Mouse (Mus musculus): ENCODE data around the gene Uba7. TPM values are rescaled to one million over a fixed set of nuclear protein-coding genes. Genes with fewer than 3 reads are reported as not detected.
A peak's percentile ranks its signal among the peaks of the same experiment; 100 is the strongest.

Gene Uba7
- polyA plus RNA-seq, 1 experiment from 2014 or later: 32.4 TPM

DNA sequence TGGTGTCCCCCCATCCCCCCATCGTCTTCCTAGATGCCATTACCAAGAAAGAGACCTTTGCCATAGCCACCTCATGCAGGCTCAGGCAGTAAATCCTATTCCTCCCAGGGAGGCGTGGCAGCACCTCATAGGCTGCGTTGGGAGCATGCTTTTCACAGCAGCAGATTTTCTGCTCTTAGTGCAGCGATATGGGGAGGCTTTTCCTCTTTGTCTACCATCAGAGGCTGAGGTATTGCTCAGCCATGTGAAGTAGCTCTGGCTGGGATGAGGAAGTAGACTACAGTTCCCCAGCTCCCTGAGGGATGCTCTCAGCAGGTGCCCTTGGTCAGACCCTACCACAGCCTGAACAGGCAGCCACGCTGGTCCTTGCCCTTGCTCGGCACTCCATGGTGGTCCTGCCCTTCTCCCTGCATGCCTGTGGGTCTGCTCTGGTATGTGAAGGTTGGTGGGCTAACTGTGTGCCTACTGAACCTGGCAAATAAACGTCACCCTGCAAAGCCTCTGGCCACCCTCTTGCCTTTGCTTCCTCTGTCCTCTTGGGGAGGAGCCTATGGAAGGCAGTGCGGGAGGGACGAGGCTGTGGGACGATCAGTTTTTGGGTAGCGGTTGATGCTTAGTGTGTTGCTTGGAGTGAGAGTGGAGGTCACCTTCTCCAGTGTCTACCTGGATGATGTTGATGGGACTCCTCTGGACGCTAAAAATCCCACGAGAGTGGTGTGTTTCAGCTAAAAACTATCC is 26.0 kb upstream of the Uba7 start:
- Histone ChIP-seq H3K9ac (no peak overlapping the region), H3K4me3 (replicated peaks) (no peak overlapping the region), H3K4me2 (replicated peaks) (no peak overlapping the region), H3K4me1 (replicated peaks) (peaks cover 3% of the 10 kb centered on the region), H3K27ac (no peak overlapping the region), H3K9me3 (no peaks in the 10 kb centered on the region), H3K36me3 (no peaks in the 10 kb centered on the region), H3K27me3 (replicated peaks) (no peaks in the 10 kb centered on the region)
- WGBS: 75% methylated on average over 13 of the region's 13 CpGs
- no peak for ATAC-seq

DNA sequence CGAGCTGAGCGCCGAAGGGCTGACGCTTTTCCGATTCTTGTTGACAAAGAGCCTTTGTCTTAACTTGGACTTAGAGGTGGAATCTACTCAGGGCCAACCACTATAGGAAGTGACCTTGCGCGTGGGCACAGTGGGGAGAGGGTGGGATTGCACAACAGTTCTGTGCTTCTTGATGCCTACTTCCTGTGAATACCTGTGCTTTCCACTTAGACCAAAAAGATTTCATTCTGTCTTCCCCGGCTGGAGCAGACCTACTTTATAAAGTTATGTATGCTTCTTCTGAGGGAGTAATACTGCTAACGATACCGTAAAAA is 25.4 kb upstream of the Uba7 start, which contains the start of gene Traip:
Gene Traip (plus strand): TSS at position 215 of the 314 bp plus-strand sequence.
- H3K27ac ChIP-seq: peak within 1 kb of the TSS; percentile 74
- no peaks in the 10 kb centered on the region for H3K27me3 ChIP-seq (replicated peaks)
- H3K4me3 ChIP-seq (replicated peaks): peak within 1 kb of the TSS; percentile 68
- H3K4me2 ChIP-seq (replicated peaks): peak within 1 kb of the TSS; percentile 75
- 87% methylated on average over 10 of the region's 10 CpGs for WGBS
- H3K36me3 ChIP-seq: no peaks in the 10 kb centered on the region
- no peak for ATAC-seq
- no peaks in the 10 kb centered on the region for H3K9me3 ChIP-seq
- peak within 1 kb of the TSS; percentile 53 for H3K9ac ChIP-seq
- peaks cover 3% of the 10 kb centered on the region for H3K4me1 ChIP-seq (replicated peaks)

DNA sequence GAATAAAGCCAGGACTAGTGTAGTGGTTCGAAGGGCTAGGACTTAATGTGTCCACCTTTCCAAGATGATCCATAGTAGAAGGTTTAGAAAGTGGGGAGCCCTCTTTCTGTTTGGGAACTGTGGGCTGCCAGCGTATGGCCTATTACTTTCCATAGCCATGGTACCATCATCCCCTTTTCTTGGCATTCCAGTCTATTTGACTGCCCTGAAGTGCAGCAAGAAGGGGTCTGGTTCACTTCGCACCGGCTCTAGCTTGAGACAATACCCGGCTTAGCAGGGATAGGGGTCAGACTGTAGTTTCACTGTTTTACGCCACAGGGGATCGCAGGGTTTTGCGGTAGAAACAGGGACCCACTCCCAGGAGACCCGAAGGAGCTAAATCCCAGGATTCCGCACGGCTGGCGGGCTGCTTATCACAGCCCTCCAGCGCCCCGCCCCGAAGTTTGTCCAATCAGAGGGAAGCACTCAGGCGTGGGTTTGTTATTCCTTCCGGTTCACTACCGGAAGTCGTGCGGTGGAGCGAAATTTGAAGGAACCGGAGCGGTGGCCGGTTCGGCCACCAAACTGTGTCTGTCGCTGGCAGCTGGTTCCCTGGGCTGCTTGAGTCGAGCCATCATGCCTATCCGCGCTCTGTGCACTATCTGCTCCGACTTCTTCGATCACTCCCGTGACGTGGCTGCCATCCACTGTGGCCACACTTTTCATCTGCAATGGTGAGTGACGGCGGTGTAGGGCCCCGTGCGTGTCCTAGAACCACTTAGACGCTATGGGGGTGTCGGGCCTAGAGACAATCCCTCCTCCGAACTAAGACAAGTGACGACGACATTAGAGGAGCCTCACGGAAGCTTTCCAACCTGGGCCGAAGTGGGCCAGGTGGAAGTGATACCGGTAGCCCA is 24.6 kb upstream of the Uba7 start:
- Histone ChIP-seq H3K9me3 (no peaks in the 10 kb centered on the region), H3K36me3 (no peaks in the 10 kb centered on the region), H3K4me3 (replicated peaks) (peak overlapping the region; percentile 68), H3K27me3 (replicated peaks) (no peaks in the 10 kb centered on the region), H3K4me2 (replicated peaks) (peak overlapping the region; percentile 75), H3K27ac (peak overlapping the region; percentile 74), H3K9ac (peak overlapping the region; percentile 53), H3K4me1 (replicated peaks) (peaks cover 3% of the 10 kb centered on the region)
- peak; percentile 95 for ATAC-seq
- 21% methylated on average over 45 of the region's 45 CpGs for WGBS

GRCm38 (mm10) chr9:107955613-107956289 is 19.6 kb upstream of the Uba7 start:
- ATAC-seq: no peak
- WGBS: 76% methylated on average over 6 of the region's 6 CpGs
- H3K27ac ChIP-seq: no peak overlapping the region

GRCm38 (mm10) chr9:107957141-107957540 is 18.2 kb upstream of the Uba7 start:
- no peak for ATAC-seq
- Histone ChIP-seq H3K27ac (no peak overlapping the region), H3K4me1 (replicated peaks) (no peaks in the 10 kb centered on the region; the same call in 1 of the 2 replicates), H3K4me3 (replicated peaks) (no peak overlapping the region), H3K27me3 (replicated peaks) (no peaks in the 10 kb centered on the region), H3K9me3 (no peaks in the 10 kb centered on the region), H3K36me3 (peaks cover 25% of the 10 kb centered on the region), H3K9ac (no peak overlapping the region), H3K4me2 (replicated peaks) (no peak overlapping the region)
- 64% methylated on average over 6 of the region's 6 CpGs for WGBS

More at GRCm38 (mm10) chr9:107955613-107956289, 19.6 kb upstream of the Uba7 start:
- Histone ChIP-seq H3K4me3 (replicated peaks) (no peak overlapping the region), H3K9me3 (no peaks in the 10 kb centered on the region), H3K4me2 (replicated peaks) (no peak overlapping the region), H3K27me3 (replicated peaks) (no peaks in the 10 kb centered on the region), H3K4me1 (replicated peaks) (peaks cover 3% of the 10 kb centered on the region), H3K9ac (no peak overlapping the region), H3K36me3 (peaks cover 17% of the 10 kb centered on the region; the same call in 1 of the 2 replicates)

- H3K36me3 ChIP-seq: peaks cover 28% of the 10 kb centered on the region
- H3K9me3 ChIP-seq: no peaks in the 10 kb centered on the region
- H3K9ac ChIP-seq: no peak overlapping the region
- no peak overlapping the region for H3K4me2 ChIP-seq (replicated peaks)
- no peak overlapping the region for H3K4me3 ChIP-seq (replicated peaks)
- ATAC-seq: no peak
- H3K27me3 ChIP-seq (replicated peaks): no peaks in the 10 kb centered on the region
- no peaks in the 10 kb centered on the region for H3K4me1 ChIP-seq (replicated peaks)
- H3K27ac ChIP-seq: no peak overlapping the region
- 58% methylated on average over 6 of the region's 6 CpGs for WGBS
Measured at GRCm38 (mm10) chr9:107959896-107960295, 15.4 kb upstream of the Uba7 start.

DNA sequence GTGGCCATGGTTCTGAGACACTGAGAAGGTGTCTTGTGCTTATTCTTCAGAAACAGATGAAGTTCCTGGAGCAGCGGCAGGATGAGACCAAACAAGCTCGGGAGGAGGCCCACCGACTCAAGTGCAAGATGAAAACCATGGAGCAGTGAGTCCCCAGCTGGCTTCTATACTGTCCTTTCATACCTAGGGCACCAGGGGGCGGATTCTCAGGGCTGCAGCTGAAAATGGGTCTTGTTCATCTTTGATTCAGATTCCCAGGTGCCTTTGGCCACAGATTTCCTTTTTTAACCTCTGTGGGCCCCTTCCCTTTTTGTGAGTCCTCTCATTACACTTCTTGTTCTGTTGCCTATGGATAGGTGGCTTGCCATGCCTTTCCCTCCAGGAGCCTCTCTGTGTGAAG is 14.4 kb upstream of the Uba7 start:
- Histone ChIP-seq H3K4me1 (replicated peaks) (no peaks in the 10 kb centered on the region), H3K27me3 (replicated peaks) (no peaks in the 10 kb centered on the region), H3K36me3 (peaks cover 29% of the 10 kb centered on the region), H3K4me2 (replicated peaks) (no peak overlapping the region), H3K9ac (no peak overlapping the region), H3K4me3 (replicated peaks) (no peak overlapping the region), H3K9me3 (no peaks in the 10 kb centered on the region), H3K27ac (no peak overlapping the region)
- WGBS: 76% methylated on average over 4 of the region's 4 CpGs
- ATAC-seq: no peak

GRCm38 (mm10) chr9:107961351-107961762 is 13.9 kb upstream of the Uba7 start:
- H3K9me3 ChIP-seq: no peaks in the 10 kb centered on the region
- H3K27me3 ChIP-seq (replicated peaks): no peaks in the 10 kb centered on the region

DNA sequence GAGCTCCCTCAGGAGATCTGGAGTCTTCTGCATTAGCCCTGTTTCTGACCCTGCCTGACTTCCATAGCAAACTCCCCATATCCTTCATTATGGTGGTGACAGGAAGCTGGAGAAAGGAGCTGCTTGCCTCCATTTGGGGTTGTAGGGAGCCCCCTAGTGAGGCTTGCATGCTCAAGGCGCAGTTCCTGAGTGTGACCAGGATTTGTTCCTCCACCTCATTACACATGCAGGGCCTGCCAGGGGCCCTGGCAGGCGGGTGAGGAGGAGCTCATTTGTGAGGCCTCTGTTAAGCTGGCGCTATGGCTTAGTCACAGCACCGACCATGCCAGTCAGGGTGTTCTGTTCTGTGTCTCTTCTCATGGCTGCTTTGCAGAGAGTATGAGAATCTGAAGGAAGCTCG is 13.4 kb upstream of the Uba7 start:
- H3K36me3 ChIP-seq: peaks cover 26% of the 10 kb centered on the region
- no peaks in the 10 kb centered on the region for H3K9me3 ChIP-seq
- H3K4me1 ChIP-seq (replicated peaks): no peaks in the 10 kb centered on the region
- no peak overlapping the region for H3K9ac ChIP-seq
- H3K4me3 ChIP-seq (replicated peaks): no peak overlapping the region
- no peaks in the 10 kb centered on the region for H3K27me3 ChIP-seq (replicated peaks)
- ATAC-seq: no peak
- no peak overlapping the region for H3K4me2 ChIP-seq (replicated peaks)
- no peak overlapping the region for H3K27ac ChIP-seq
- WGBS: 54% methylated on average over 5 of the region's 5 CpGs

More at GRCm38 (mm10) chr9:107961351-107961762, 13.9 kb upstream of the Uba7 start:
- Histone ChIP-seq H3K4me3 (replicated peaks) (no peak overlapping the region), H3K27ac (no peak overlapping the region), H3K36me3 (peaks cover 29% of the 10 kb centered on the region), H3K9ac (no peak overlapping the region), H3K4me2 (replicated peaks) (no peak overlapping the region), H3K4me1 (replicated peaks) (no peaks in the 10 kb centered on the region)
- ATAC-seq: no peak
- 88% methylated on average over 10 of the region's 10 CpGs for WGBS

- WGBS: 92% methylated on average over 9 of the region's 9 CpGs
- Histone ChIP-seq H3K4me1 (replicated peaks) (no peaks in the 10 kb centered on the region), H3K4me2 (replicated peaks) (no peak overlapping the region), H3K4me3 (replicated peaks) (no peak overlapping the region), H3K9ac (no peak overlapping the region), H3K27ac (no peak overlapping the region), H3K27me3 (replicated peaks) (no peaks in the 10 kb centered on the region), H3K36me3 (peaks cover 18% of the 10 kb centered on the region), H3K9me3 (no peaks in the 10 kb centered on the region)
- ATAC-seq: peak; percentile 34; the same call in 1 of the 2 replicates
Measured at GRCm38 (mm10) chr9:107962916-107963315, 12.4 kb upstream of the Uba7 start.

GRCm38 (mm10) chr9:107963700-107964099 is 11.6 kb upstream of the Uba7 start:
- Histone ChIP-seq H3K27ac (no peak overlapping the region), H3K27me3 (replicated peaks) (no peaks in the 10 kb centered on the region), H3K36me3 (peaks cover 18% of the 10 kb centered on the region), H3K4me3 (replicated peaks) (no peak overlapping the region), H3K4me2 (replicated peaks) (no peak overlapping the region), H3K9me3 (no peaks in the 10 kb centered on the region), H3K9ac (no peak overlapping the region), H3K4me1 (replicated peaks) (no peaks in the 10 kb centered on the region)
- 26% methylated on average over 5 of the region's 5 CpGs for WGBS
- ATAC-seq: peak; percentile 81

- no peak overlapping the region for H3K9ac ChIP-seq
- no peak overlapping the region for H3K4me2 ChIP-seq (replicated peaks)
- no peaks in the 10 kb centered on the region for H3K9me3 ChIP-seq
- no peak overlapping the region for H3K4me3 ChIP-seq (replicated peaks)
- H3K4me1 ChIP-seq (replicated peaks): no peaks in the 10 kb centered on the region
- H3K27me3 ChIP-seq (replicated peaks): no peaks in the 10 kb centered on the region
- ATAC-seq: no peak
- peaks cover 15% of the 10 kb centered on the region for H3K36me3 ChIP-seq
- 93% methylated on average over 9 of the region's 9 CpGs for WGBS
- H3K27ac ChIP-seq: no peak overlapping the region
Measured at GRCm38 (mm10) chr9:107964681-107965080, 10.6 kb upstream of the Uba7 start.

Data from intestine, embryonic 15.5 days (tissue).